Mouse (Mus musculus): ENCODE measurements at regions not wholly inside any gene's neighbourhood (a gene's known extent, or its start where the extent isn't known, plus 50 kb on each side); places are given as distances from the start of the nearest gene placed in this dataset.

DNA sequence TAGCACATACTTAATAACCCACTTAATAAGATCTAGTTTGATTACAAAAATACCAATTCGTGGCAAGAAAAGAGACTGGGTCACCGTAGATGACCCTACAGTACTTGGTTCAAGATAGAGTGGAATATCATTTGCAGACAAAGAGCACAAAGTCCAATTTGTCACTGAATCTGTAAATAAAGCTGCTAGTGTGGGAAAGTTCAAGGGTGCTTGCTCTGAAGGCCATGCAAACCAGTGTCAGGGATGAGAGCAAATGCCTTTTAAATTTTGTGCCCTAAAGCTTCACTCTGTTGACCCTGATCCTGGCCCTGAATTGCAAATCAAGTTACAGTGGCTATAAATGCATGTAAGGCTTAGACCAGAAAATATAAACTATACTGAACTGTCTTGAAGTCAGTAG, 113.1 kb downstream of the Cd55b start:
- ATAC-seq (ENCODE audit: low FRiP score, low read depth): no peak
- Histone ChIP-seq H3K9ac (no peak overlapping the region), H3K36me3 (no peaks in the 10 kb centered on the region), H3K9me3 (no peaks in the 10 kb centered on the region), H3K27ac (no peak overlapping the region), H3K27me3 (replicated peaks) (no peaks in the 10 kb centered on the region), H3K4me1 (no peaks in the 10 kb centered on the region), H3K4me2 (replicated peaks) (no peak overlapping the region), H3K4me3 (no peak overlapping the region)
- 68% methylated on average over 2 of the region's 2 CpGs for WGBS

DNA sequence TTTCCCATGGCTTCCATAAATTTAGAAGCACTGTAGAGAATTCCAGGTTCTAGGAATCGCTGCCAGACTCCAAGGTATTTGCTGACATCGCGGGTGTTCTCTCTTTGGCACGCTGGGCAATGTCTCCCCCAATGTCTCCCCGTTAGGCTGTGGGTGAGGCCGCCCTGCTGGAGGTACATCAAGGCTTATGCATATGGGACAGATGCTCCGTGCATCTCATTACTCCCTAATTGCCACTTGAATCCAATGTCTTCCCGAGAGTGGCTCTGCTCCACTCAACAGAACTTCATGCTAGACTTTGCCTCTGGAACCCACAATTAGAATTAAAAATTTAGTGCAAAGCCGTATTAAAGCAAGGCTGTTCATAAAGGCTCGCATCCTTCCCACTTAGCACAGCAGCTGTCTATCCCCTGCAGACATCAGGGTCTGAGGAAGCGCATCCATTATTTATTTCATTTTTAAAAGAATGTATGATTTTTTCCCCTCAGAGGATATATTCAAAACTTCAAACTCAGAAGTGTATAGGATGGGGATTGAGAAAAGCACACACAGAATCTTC, 120.9 kb downstream of the Cd55b start:
- Histone ChIP-seq H3K9ac (no peak overlapping the region), H3K27me3 (replicated peaks) (no peaks in the 10 kb centered on the region), H3K4me3 (no peak overlapping the region), H3K9me3 (no peaks in the 10 kb centered on the region), H3K4me1 (peaks cover 8% of the 10 kb centered on the region; the same call in 1 of the 2 replicates), H3K27ac (no peak overlapping the region), H3K4me2 (replicated peaks) (no peak overlapping the region; the same call in 1 of the 2 replicates), H3K36me3 (no peaks in the 10 kb centered on the region)
- WGBS: 45% methylated on average over 11 of the region's 11 CpGs
- ATAC-seq (ENCODE audit: low FRiP score, low read depth): no peak

DNA sequence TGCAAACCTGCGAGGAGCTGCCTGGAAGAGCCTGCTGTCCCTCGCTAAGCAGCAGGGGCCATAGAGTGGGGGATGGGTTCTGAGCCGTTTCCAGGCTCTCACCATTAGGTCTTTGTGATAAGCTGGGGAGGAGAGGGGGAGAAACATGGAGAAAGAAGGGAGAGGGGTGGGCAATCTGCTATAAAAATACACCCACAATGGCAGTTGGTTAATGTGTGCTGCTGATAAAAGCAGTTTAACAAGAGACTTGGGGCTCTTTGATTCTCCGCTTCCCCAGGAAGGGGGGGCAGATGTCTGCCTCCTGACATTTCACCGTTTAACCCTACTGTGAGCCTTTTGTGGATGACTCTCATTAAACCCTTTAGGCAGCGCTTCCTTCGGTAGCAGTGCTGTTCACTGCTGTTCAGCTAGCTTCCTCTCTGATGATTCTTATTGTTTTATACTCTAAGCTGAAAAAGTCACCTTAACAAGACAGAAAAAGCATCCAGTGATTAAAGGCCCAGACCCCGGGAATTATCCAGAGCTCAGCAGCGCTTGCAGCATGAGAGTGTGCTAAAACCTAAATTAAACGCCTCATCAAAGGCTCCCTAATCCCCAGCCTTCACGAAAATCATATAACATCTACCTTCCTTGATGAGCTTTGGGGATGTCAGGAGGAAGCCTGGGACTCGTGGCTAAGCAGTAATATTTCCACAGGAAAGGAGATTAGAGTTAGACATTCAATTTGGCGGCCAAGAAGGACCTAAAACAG, 122.6 kb downstream of the Cd55b start:
- Histone ChIP-seq H3K27ac (peak overlapping the region; percentile 33; the same call in 1 of the 2 replicates), H3K4me1 (peaks cover 8% of the 10 kb centered on the region; the same call in 1 of the 2 replicates), H3K4me2 (replicated peaks) (peak overlapping the region; percentile 53), H3K27me3 (replicated peaks) (no peaks in the 10 kb centered on the region), H3K36me3 (no peaks in the 10 kb centered on the region), H3K9ac (no peak overlapping the region; the same call in 1 of the 2 replicates), H3K4me3 (no peak overlapping the region), H3K9me3 (no peaks in the 10 kb centered on the region)
- 2% methylated on average over 13 of the region's 13 CpGs for WGBS
- ATAC-seq (ENCODE audit: low FRiP score, low read depth): peak; percentile 96

DNA sequence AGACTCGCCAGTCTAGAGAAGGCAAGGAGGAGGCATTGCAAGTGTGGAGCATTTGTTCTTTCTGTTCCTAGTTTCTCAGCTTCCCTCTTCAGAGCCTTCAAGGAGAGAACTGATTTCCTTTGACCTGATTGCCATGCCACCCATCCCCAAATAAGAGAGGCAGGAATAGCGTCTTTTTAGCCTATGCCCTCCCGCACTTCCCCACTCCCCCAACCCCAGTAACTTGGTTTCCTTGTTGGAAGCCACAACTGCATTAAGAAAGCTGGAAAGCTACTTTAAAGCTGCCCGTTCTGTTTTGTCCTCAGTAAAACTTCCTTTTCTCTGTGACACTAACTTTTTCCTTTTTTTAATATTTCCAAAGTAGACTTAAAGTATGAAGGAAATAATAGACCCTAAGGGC, 123.2 kb downstream of the Cd55b start:
- Histone ChIP-seq H3K4me2 (replicated peaks) (peak overlapping the region; percentile 53), H3K27ac (no peak overlapping the region), H3K9ac (no peak overlapping the region; the same call in 1 of the 2 replicates), H3K4me1 (peaks cover 8% of the 10 kb centered on the region; the same call in 1 of the 2 replicates), H3K4me3 (no peak overlapping the region), H3K36me3 (no peaks in the 10 kb centered on the region), H3K27me3 (replicated peaks) (no peaks in the 10 kb centered on the region), H3K9me3 (no peaks in the 10 kb centered on the region)
- WGBS: 10% methylated on average over 4 of the region's 4 CpGs
- ATAC-seq (ENCODE audit: low FRiP score, low read depth): 0 out of 2 replicates have a peak, but pooled peaks have one; percentile 14

DNA sequence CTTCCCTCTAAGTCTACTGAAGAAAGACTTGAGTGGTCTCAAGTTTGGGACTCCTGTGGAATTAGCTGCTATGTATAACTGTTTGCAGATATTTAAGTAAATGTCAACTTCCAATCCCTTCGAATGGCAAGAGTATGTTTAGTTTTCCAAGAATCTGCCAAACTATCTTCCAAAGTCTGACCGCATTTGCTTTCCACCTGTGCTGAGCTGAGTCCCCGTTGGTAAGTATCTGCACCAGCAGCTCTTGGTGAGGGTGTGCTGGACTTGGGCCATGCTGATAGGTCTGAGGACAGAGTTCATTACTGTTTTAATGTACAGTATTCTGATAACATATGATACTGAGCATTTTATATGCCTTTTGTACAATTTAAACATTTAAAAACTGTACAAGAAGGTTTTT, 123.7 kb downstream of the Cd55b start:
- Histone ChIP-seq H3K9me3 (no peaks in the 10 kb centered on the region), H3K27me3 (replicated peaks) (no peaks in the 10 kb centered on the region), H3K27ac (no peak overlapping the region), H3K36me3 (no peaks in the 10 kb centered on the region), H3K4me1 (peaks cover 8% of the 10 kb centered on the region; the same call in 1 of the 2 replicates), H3K4me3 (no peak overlapping the region), H3K9ac (no peak overlapping the region), H3K4me2 (replicated peaks) (no peak overlapping the region)
- 66% methylated on average over 3 of the region's 3 CpGs for WGBS
- no peak for ATAC-seq (ENCODE audit: low FRiP score, low read depth)

DNA sequence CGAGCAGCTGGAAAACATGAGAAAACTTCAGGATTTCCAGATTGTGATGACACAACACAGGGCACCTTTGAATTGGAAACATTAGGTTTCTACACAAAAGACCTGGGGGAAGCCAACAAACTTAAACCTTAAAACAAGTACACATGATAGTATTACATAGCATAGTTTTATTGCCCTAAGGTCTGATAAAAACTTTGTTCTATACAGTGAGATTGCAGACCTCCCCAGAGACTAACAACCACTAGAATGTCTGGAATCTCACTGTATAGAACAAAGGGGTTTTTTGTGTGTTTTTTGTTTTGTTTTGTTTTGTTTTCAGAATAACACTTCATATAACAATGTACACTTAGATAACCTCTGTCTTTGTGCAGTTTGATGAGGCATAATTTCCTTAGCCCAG, 124.2 kb downstream of the Cd55b start:
- 90% methylated on average over 1 of the region's 1 CpGs for WGBS
- H3K36me3 ChIP-seq: no peaks in the 10 kb centered on the region
- no peak overlapping the region for H3K27ac ChIP-seq
- no peak overlapping the region for H3K4me2 ChIP-seq (replicated peaks)
- H3K4me1 ChIP-seq: peaks cover 8% of the 10 kb centered on the region; the same call in 1 of the 2 replicates
- H3K9ac ChIP-seq: no peak overlapping the region
- no peaks in the 10 kb centered on the region for H3K9me3 ChIP-seq
- no peak overlapping the region for H3K4me3 ChIP-seq
- H3K27me3 ChIP-seq (replicated peaks): no peaks in the 10 kb centered on the region
- no peak for ATAC-seq (ENCODE audit: low FRiP score, low read depth)

DNA sequence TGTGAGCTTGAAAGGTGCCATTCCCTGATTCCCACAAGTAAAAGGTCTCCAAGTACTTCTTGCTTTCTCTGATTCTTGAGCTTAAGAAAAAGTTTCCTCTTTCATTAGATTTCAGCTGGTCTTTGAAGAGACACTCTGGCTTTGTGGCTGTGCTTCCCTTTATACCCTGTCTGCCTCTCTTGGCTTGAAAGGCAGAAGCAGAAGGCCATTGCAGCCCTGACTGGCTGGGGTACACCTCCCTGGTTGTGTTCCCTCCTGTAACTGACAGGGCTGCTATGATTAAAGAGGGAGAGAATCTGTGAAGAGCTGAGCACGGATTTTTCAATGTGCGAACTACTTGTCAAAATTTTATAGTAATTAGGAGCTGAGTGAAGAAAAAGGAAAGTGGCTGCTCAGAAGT, 125.3 kb downstream of the Cd55b start:
- H3K27ac ChIP-seq: no peak overlapping the region
- H3K9me3 ChIP-seq: no peaks in the 10 kb centered on the region
- H3K27me3 ChIP-seq (replicated peaks): no peaks in the 10 kb centered on the region
- H3K4me2 ChIP-seq (replicated peaks): no peak overlapping the region
- WGBS: 65% methylated on average over 2 of the region's 2 CpGs
- H3K36me3 ChIP-seq: no peaks in the 10 kb centered on the region
- no peak overlapping the region for H3K9ac ChIP-seq
- peaks cover 8% of the 10 kb centered on the region; the same call in 1 of the 2 replicates for H3K4me1 ChIP-seq
- no peak overlapping the region for H3K4me3 ChIP-seq
- ATAC-seq (ENCODE audit: low FRiP score, low read depth): no peak

DNA sequence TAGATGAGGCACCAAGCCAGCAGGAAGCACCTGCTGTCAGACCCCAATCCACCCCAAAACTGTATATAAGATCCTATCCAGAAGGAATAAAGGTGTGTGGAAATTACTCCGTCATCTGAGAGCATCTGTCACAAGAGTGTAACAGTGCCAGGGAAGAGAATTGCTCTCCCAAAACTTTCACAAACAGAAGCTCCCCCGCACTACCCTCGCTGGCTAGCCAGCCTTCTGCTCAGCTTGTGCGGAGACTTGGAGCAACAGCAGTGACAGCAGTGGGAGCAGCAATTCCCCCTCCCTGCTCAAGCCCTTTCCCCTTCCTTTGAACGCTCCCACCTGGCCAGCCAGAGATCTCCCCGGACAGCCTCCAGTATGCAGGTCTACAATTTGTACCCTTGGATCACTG, 136.9 kb downstream of the Cd55b start:
- no peak overlapping the region for H3K9ac ChIP-seq
- H3K4me1 ChIP-seq: no peaks in the 10 kb centered on the region
- H3K4me2 ChIP-seq (replicated peaks): no peak overlapping the region
- 89% methylated on average over 6 of the region's 6 CpGs for WGBS
- H3K9me3 ChIP-seq: no peaks in the 10 kb centered on the region
- ATAC-seq (ENCODE audit: low FRiP score, low read depth): no peak
- no peaks in the 10 kb centered on the region for H3K36me3 ChIP-seq
- no peaks in the 10 kb centered on the region for H3K27me3 ChIP-seq (replicated peaks)
- H3K27ac ChIP-seq: no peak overlapping the region
- no peak overlapping the region for H3K4me3 ChIP-seq

DNA sequence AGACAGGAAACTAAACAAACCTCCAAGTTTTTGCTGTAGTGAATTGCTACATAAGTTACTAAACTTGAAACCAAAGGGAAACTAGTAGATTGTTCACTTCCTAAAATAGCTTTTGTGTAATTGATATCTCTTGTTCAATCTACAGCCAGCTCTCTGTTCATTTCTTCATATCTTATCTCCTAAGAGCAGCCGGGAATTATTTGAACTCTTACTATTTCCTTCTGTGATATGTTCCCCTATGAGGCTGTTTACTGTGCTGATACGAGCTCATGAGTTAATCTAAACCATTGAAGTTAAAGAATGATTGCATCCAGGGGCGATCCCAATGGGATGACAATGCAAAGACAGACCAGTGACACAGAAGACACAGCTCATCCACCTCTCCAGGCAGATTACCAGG, 140.7 kb downstream of the Cd55b start:
- Histone ChIP-seq H3K9me3 (peaks cover 8% of the 10 kb centered on the region; the same call in 1 of the 2 replicates), H3K9ac (no peak overlapping the region), H3K4me1 (no peaks in the 10 kb centered on the region), H3K36me3 (no peaks in the 10 kb centered on the region), H3K27ac (no peak overlapping the region), H3K27me3 (replicated peaks) (no peaks in the 10 kb centered on the region), H3K4me3 (no peak overlapping the region), H3K4me2 (replicated peaks) (no peak overlapping the region)
- no peak for ATAC-seq (ENCODE audit: low FRiP score, low read depth)
- 82% methylated on average over 3 of the region's 3 CpGs for WGBS

DNA sequence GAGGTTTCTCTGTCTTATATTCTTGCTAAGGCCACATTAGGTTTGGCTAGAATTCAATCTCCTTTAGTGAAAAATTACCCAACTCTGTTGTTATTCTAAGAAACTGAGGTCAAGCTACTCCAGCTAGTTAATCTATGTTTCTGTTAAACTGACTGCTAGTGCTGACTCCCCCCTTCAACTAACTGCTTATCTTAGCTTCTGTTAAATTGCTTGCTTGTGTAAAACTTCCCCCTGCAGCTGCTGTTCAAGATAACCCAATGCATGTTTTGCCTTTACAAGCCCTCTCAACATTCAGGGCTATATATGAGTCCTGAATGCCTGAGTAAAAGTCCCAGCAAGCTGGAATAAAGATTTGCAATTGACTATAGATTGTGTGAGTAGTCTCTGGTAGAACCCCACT, 143.6 kb downstream of the Cd55b start:
- Histone ChIP-seq H3K27ac (no peak overlapping the region), H3K4me1 (no peaks in the 10 kb centered on the region), H3K4me2 (replicated peaks) (no peak overlapping the region), H3K36me3 (no peaks in the 10 kb centered on the region), H3K4me3 (no peak overlapping the region), H3K27me3 (replicated peaks) (no peaks in the 10 kb centered on the region), H3K9me3 (peaks cover 8% of the 10 kb centered on the region; the same call in 1 of the 2 replicates), H3K9ac (no peak overlapping the region)
- no peak for ATAC-seq (ENCODE audit: low FRiP score, low read depth)

DNA sequence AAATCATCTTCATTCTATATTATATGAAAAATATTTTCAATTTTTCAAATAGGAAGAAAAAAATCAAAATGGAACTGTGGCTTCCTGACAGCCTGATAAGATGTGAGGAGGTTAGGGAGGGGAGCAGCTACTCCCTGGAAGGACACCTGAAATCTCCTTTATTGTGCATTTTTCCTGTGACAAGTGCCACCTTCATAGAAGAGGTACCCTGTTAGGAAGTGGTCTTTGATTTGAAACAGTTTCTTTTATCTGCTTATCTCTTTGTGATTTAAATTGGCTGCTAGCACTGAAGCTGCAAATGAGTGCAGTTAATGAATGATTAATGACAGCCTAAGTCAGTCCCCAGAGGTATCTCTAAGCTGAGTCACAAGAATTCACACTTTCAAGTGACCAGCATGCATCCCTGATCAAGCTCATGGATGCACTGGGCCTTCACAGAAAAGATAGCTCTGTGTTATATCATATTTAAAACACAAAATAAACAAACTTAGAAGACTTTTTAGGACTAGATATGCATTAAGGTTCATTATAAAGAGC, 144.7 kb downstream of the Cd55b start:
- H3K4me3 ChIP-seq: no peak overlapping the region
- ATAC-seq (ENCODE audit: low FRiP score, low read depth): no peak
- H3K36me3 ChIP-seq: no peaks in the 10 kb centered on the region
- H3K4me2 ChIP-seq (replicated peaks): no peak overlapping the region
- H3K27me3 ChIP-seq (replicated peaks): no peaks in the 10 kb centered on the region
- H3K4me1 ChIP-seq: no peaks in the 10 kb centered on the region
- H3K27ac ChIP-seq: no peak overlapping the region
- peaks cover 8% of the 10 kb centered on the region; the same call in 1 of the 2 replicates for H3K9me3 ChIP-seq
- no peak overlapping the region for H3K9ac ChIP-seq

DNA sequence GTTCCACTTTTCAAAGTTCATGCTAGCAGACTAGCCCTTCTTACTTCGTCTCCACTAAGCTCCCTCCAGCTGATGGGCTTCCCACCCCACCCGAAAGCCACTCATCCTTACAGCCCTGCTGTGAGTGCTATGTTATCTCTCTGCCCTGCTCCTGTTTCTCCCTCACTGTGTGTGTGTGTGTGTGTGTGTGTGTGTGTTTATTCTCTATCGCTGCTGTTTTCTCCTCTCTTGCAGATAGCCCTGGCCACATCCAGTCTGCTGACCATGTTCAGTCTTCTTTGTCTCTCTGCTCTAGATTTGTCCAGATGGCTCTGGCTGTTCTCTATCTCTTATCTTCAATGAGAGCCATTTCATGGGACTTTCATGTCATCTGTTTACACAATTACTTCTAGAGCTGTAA, 145.9 kb downstream of the Cd55b start:
- Histone ChIP-seq H3K27me3 (replicated peaks) (no peaks in the 10 kb centered on the region), H3K4me3 (no peak overlapping the region), H3K9me3 (peaks cover 8% of the 10 kb centered on the region; the same call in 1 of the 2 replicates), H3K27ac (no peak overlapping the region), H3K4me1 (no peaks in the 10 kb centered on the region), H3K4me2 (replicated peaks) (no peak overlapping the region), H3K36me3 (no peaks in the 10 kb centered on the region), H3K9ac (no peak overlapping the region)
- 81% methylated on average over 3 of the region's 3 CpGs for WGBS
- no peak for ATAC-seq (ENCODE audit: low FRiP score, low read depth)
